Mouse (Mus musculus): ENCODE data around the gene Mrps9. TPM values are rescaled to one million over a fixed set of nuclear protein-coding genes. Genes with fewer than 3 reads are reported as not detected.

The Mrps9 gene
- total and polyA plus RNA-seq, 3 experiments: 89.9 to 134 (median 111) TPM

- in situ Hi-C loops (cut with MboI; ENCODE audit: low pct_ligation_motif_present, low pct_unique_long_range_greater_than_20kb, low sequenced_read_pairs): no loop called here
- H3K27ac ChIP-seq (ENCODE audit: insufficient read depth, low read depth): no peak overlapping the region
- no peaks in the 10 kb centered on the region for H3K4me1 ChIP-seq (ENCODE audit: control insufficient read depth in 1 of 2, insufficient read depth in 2 of 2)
- no peaks in the 10 kb centered on the region for H3K79me2 ChIP-seq (replicated peaks; ENCODE audit: control insufficient read depth, extremely low read depth, insufficient read depth, poor library complexity, severe bottlenecking)
- no peaks in the 10 kb centered on the region for H3K27me3 ChIP-seq (replicated peaks)
- DNase-seq (ENCODE audit: extremely low read depth): no peak
- TF ChIP-seq ZC3H11A (IDR thresholded peaks at IDR 0.05; ENCODE audit: low read depth, low read length): no peak
- TF ChIP-seq CTCF (conservative IDR thresholded peaks at IDR 0.05 in 1 of 2, IDR thresholded peaks at IDR 0.05 in 1 of 2; ENCODE audit: low read depth in 2 of 2, low read length in 2 of 2): no peak
- no peak for TF ChIP-seq KAT2A (IDR thresholded peaks at IDR 0.05; ENCODE audit: insufficient replicate concordance, low read length)
- no peak for TF ChIP-seq USF2 (conservative IDR thresholded peaks at IDR 0.05; ENCODE audit: low read depth, low read length)
- TF ChIP-seq ZMIZ1 (IDR thresholded peaks at IDR 0.05; ENCODE audit: low read depth, low read length): no peak
- no peak for TF ChIP-seq NELFE (IDR thresholded peaks at IDR 0.05; ENCODE audit: low read depth, low read length)
- no peak for TF ChIP-seq RCOR1 (conservative IDR thresholded peaks at IDR 0.05; ENCODE audit: low read depth, low read length)
- TF ChIP-seq MYC (IDR thresholded peaks at IDR 0.05; ENCODE audit: low read depth, low read length): no peak
- TF ChIP-seq SIN3A (IDR thresholded peaks at IDR 0.05; ENCODE audit: low read length): no peak
- no peak for TF ChIP-seq GABPA (IDR thresholded peaks at IDR 0.05; ENCODE audit: insufficient replicate concordance, low read depth, low read length)
- TF ChIP-seq TBP (conservative IDR thresholded peaks at IDR 0.05; ENCODE audit: low read depth, low read length): no peak
- no peak for TF ChIP-seq ETS1 (conservative IDR thresholded peaks at IDR 0.05; ENCODE audit: low read depth, low read length)
- TF ChIP-seq HCFC1 (IDR thresholded peaks at IDR 0.05; ENCODE audit: low read depth, low read length): no peak
- no peak for TF ChIP-seq MAFK (IDR thresholded peaks at IDR 0.05; ENCODE audit: insufficient replicate concordance, low read length)
- TF ChIP-seq ELF1 (IDR thresholded peaks at IDR 0.05; ENCODE audit: low read depth, low read length): no peak
- TF ChIP-seq POLR2A (IDR thresholded peaks at IDR 0.05; ENCODE audit: low read depth, low read length): no peak
- H3K4me3 ChIP-seq (replicated peaks in 1 of 3; ENCODE audit: low read depth in 2 of 3, low read length in 2 of 3, poor library complexity in 1 of 3): no peak overlapping the region
- no peaks in the 10 kb centered on the region for H3K9me3 ChIP-seq (replicated peaks; ENCODE audit: low read length)
- H3K4me2 ChIP-seq (ENCODE audit: insufficient read depth, low read depth, poor library complexity, severe bottlenecking): no peak overlapping the region
- no peaks in the 10 kb centered on the region for H3K36me3 ChIP-seq (replicated peaks in 1 of 2; ENCODE audit: control insufficient read depth in 1 of 2, insufficient read depth in 1 of 2, low read length in 1 of 2)
- H3K9ac ChIP-seq (ENCODE audit: insufficient read depth, low read depth): no peak overlapping the region
- dilution Hi-C loops (cut with MboI; ENCODE audit: extremely low pct_ligation_motif_present, extremely low pct_unique_long_range_greater_than_20kb, low sequenced_read_pairs): no loop called here
These were observed 102.4 kb downstream of the Mrps9 start for GRCm38 (mm10) chr1:42953482-42953822.

Other genes with a start within 250 kb of the Mrps9 start
- not detected in 2 replicates for gene Pou3f3, start 155.5 kb upstream of the Mrps9 start, total RNA-seq (2012; rRNA removed)
- not detected in 2 replicates for gene Pou3f3, start 155.5 kb upstream of the Mrps9 start, total RNA-seq (2014; rRNA removed)
- not detected in 2 replicates for gene Pou3f3, start 155.5 kb upstream of the Mrps9 start, polyA plus RNA-seq (2012; ENCODE audit: insufficient read length, low read depth)
- not detected in 2 replicates for gene Gpr45, start 101.6 kb downstream of the Mrps9 start, total RNA-seq (2012; rRNA removed)
- not detected in 2 replicates for gene Gpr45, start 101.6 kb downstream of the Mrps9 start, total RNA-seq (2014; rRNA removed)
- gene Gpr45, start 101.6 kb downstream of the Mrps9 start, polyA plus RNA-seq (2012; ENCODE audit: insufficient read length, low read depth): not detected in 2 replicates
- gene Tgfbrap1, start 247.4 kb downstream of the Mrps9 start, total RNA-seq (2012; rRNA removed): 6.0 and 7.6 TPM in 2 replicates
- gene Tgfbrap1, start 247.4 kb downstream of the Mrps9 start, total RNA-seq (2014; rRNA removed): 3.1 and 3.8 TPM in 2 replicates
- gene Tgfbrap1, start 247.4 kb downstream of the Mrps9 start, polyA plus RNA-seq (2012; ENCODE audit: insufficient read length, low read depth): 8.0 and 8.4 TPM in 2 replicates
- 20.9 and 22.6 TPM in 2 replicates for gene AI597479, start 247.5 kb downstream of the Mrps9 start, total RNA-seq (2012; rRNA removed)
- 39.8 and 42.6 TPM in 2 replicates for gene AI597479, start 247.5 kb downstream of the Mrps9 start, total RNA-seq (2014; rRNA removed)
- gene AI597479, start 247.5 kb downstream of the Mrps9 start, polyA plus RNA-seq (2012; ENCODE audit: insufficient read length, low read depth): 18.4 and 19.5 TPM in 2 replicates

Data from CH12.LX (cell line).